ENCODE assay signal across 14 mouse cellular contexts in the genomic region with DNA sequence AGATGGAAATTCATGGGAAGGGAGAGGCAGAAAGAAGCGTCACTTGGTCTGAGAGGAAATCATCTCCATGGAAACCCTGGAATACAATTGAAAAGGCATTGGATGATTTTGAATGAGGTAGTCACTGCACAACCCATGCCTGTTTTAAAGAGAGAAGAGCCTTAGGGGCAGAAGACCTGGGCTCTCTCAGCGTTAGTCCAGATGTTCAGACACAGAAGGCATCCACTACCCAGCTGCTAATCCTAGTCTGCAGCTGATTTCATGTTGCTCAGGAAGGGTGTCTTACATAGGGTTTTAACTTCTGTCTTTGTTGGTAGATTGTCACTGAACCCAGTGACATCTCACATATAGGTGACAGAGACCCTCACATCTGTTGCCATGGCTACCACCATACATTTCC.
"Had no signal": no experiment of that assay in that cellular context is flagged by ENCODE, and none has a peak within 500 bp of the region (broad histone marks: within the 10 kb centered on the region; RNA-seq: fewer than 3 reads in every experiment).

No protein-coding gene starts in this region.

- H3K36me3 ChIP-seq: liver, embryonic 12.5 days; stomach, embryonic 15.5 days had no signal

- H3K4me3 ChIP-seq: liver, embryonic 12.5 days; myocyte; stomach, embryonic 15.5 days had no signal

- H3K9me3 ChIP-seq: liver, embryonic 12.5 days; stomach, embryonic 15.5 days had no signal

- H3K27me3 ChIP-seq: liver, embryonic 12.5 days; stomach, embryonic 15.5 days had no signal

- DNase-seq: lung, adult 18-20 months; lung, embryonic 14.5 days; lung, postnatal 10 days; lung, postnatal 4 days; right cerebral cortex, postnatal 14 days; thymus, adult 2 months; thymus, postnatal 25 days; thymus, postnatal 4 days had no signal

- H3K4me1 ChIP-seq: liver, embryonic 12.5 days; stomach, embryonic 15.5 days had no signal

- H3K4me2 ChIP-seq: liver, embryonic 12.5 days; lung, embryonic 14.5 days; midbrain, embryonic 11.5 days; stomach, embryonic 15.5 days had no signal

- H3K27ac ChIP-seq: liver, embryonic 12.5 days; liver, embryonic 14.5 days; stomach, embryonic 15.5 days; stomach, postnatal 0 days had no signal

- ATAC-seq: liver, embryonic 12.5 days had no signal

- H3K9ac ChIP-seq: liver, embryonic 12.5 days; liver, embryonic 14.5 days; lung, embryonic 14.5 days; stomach, embryonic 15.5 days had no signal
